Mouse (Mus musculus) intestine, embryonic 15.5 days (tissue): ENCODE results near the gene Rps2. TPM values are rescaled to one million over a fixed set of nuclear protein-coding genes. Genes with fewer than 3 reads are reported as not detected.

Experiments
- ATAC-seq: fragments of 200-750 bp; cut with Nextera tagmentation; 2 replicates; pipeline ENCODE4 v1.8.0; 2017; ENCODE audit warnings: moderate TSS enrichment, moderate library complexity
- H3K27ac ChIP-seq: fragments of 300-500 bp; sonication (generic); 2 replicates; pipeline ENCODE4 v1.5.1; 2015; ENCODE audit warnings: mild to moderate bottlenecking, inconsistent platforms
- H3K27me3 ChIP-seq: fragments of 300-500 bp; sonication (generic); replicated peaks from 2 replicates; pipeline ENCODE4 v1.6.1; 2015; ENCODE audit warnings: inconsistent platforms
- H3K36me3 ChIP-seq: fragments of 300-500 bp; sonication (generic); 2 replicates; pipeline ENCODE4 v1.6.1; 2015; ENCODE audit warnings: inconsistent platforms
- H3K4me1 ChIP-seq: fragments of 300-500 bp; sonication (generic); replicated peaks from 2 replicates; pipeline ENCODE4 v1.6.1; 2015; ENCODE audit warnings: inconsistent platforms
- H3K4me2 ChIP-seq: fragments of 300-500 bp; sonication (generic); replicated peaks from 2 replicates; pipeline ENCODE4 v1.6.1; 2015; ENCODE audit warnings: mild to moderate bottlenecking, inconsistent platforms
- H3K4me3 ChIP-seq: fragments of 300-500 bp; sonication (generic); replicated peaks from 2 replicates; pipeline ENCODE4 v1.5.1; 2015; ENCODE audit warnings: inconsistent platforms
- H3K9ac ChIP-seq: fragments of 300-500 bp; sonication (generic); 2 replicates; pipeline ENCODE4 v1.6.1; 2015; ENCODE audit warnings: inconsistent platforms
- H3K9me3 ChIP-seq: fragments of 300-500 bp; sonication (generic); 2 replicates; pipeline ENCODE4 v1.6.1; 2016; ENCODE audit warnings: inconsistent platforms
- WGBS: fragments of 180-500 bp; shearing (Covaris S2); methylation state at CpG from one replicate; pipeline ENCODE4 v1.1.7; 2015; 5-methylcytosine and 5-hydroxymethylcytosine counted together
- polyA plus RNA-seq: library from polyadenylated mRNA; unstranded; fragments of >200 nt; fragmentation: Nextera tagmentation; extraction: Ambion mirVana; gene quantifications from 2 replicates; pipeline ENCODE4 v1.2.1, GENCODE M21; 2015

The Rps2 gene
- polyA plus RNA-seq, 1 experiment from 2014 or later = 1,514 TPM

DNA sequence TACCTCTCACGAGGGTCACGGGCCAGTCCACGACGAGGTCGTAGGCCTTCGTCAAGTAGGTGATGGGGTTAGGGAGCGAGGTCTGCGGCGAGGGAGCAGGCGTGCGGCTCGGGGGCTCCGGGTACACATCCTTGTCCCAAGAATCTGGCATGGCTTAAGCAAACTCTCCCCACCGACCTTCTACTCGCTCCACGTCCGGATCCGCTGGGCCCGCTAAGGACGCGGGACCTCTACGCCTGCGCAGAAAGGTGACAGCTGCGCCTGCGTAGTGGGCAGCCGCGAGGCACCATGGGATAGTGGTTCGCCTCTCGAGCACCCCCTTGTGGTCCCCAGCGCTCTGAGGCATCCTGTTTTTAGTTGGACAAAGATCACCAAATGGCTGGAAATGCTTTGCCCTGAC, 6.3 kb downstream of the Rps2 start, which contains the start of gene Ndufb10:
Gene Ndufb10 (minus strand): TSS at position 295 of the 400 bp plus-strand sequence.
- WGBS = under 1% methylated on average over 30 of the region's 30 CpGs
- H3K27ac ChIP-seq = peak within 1 kb of the TSS; percentile 72
- peak; percentile 79 for ATAC-seq

DNA sequence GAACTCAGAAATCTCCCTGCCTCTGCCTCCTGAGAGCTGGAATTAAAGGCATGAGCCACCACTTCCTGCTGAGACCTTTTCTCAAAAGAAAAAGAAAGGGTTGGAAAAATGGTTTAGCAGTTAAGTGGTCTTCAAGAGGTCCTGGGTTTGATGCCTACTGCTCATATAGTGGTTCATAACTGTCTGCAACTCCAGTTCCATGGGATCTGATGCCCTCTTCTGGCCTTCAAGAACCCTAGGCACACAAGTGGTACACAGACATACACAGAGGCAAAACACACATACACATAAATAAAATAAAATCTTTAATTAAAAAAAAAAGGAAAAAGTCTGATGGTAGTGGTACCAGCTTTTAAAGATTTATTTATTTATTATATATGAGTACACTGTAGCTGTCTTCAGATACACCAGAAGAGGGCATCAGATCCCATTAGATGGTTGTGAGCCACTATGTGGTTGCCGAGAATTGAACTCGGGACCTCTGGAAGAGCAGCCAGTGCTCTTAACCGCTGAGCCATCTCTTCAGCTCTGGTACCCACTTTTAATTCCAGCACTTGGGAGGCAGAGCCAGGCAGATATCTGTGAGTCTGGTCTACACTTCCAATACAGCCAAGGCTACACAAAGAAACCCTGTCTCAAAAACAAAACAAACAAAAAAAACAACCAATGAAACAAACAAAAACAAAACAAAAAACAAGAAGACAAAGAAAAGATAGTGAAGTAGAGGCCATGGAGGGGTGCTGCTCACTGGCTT, 7.9 kb downstream of the Rps2 start:
- peaks cover 23% of the 10 kb centered on the region for H3K4me1 ChIP-seq
- no peak overlapping the region for H3K4me3 ChIP-seq
- no peak overlapping the region for H3K9ac ChIP-seq
- no peak overlapping the region for H3K4me2 ChIP-seq
- no peak for ATAC-seq
- H3K27ac ChIP-seq = no peak overlapping the region
- peaks cover 14% of the 10 kb centered on the region for H3K36me3 ChIP-seq
- no peaks in the 10 kb centered on the region for H3K9me3 ChIP-seq
- 74% methylated on average over 3 of the region's 3 CpGs for WGBS
- no peaks in the 10 kb centered on the region for H3K27me3 ChIP-seq

More for the DNA sequence above, 6.3 kb downstream of the Rps2 start, which contains the start of gene Ndufb10:
- H3K4me2 ChIP-seq = peak within 1 kb of the TSS; percentile 71
- peak within 1 kb of the TSS; percentile 80 for H3K9ac ChIP-seq
- no peaks in the 10 kb centered on the region for H3K9me3 ChIP-seq
- H3K4me1 ChIP-seq = peaks cover 23% of the 10 kb centered on the region
- peak within 1 kb of the TSS; percentile 61 for H3K4me3 ChIP-seq
- peaks cover 14% of the 10 kb centered on the region for H3K36me3 ChIP-seq
- no peaks in the 10 kb centered on the region for H3K27me3 ChIP-seq

DNA sequence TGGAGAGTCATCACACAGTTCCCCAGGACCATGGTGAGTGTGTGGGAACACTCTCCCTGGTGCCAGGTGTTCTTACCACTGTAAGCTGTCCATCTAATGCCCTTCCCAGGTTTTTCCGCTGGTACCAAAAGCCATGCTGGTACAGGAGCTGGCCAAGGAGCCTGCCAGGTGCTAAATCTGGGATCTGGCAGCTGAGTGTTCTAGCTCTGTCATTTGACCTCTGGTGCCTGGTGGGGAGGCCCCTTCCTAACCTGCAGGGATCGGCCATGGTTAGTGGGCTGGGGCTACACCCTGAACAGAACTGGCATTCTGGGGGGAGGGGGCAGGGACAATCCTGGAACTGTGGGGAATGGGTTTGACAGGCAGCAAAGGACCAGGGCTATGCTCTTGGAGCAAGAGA, 9.7 kb downstream of the Rps2 start, which contains the start of gene Rpl3l:
Gene Rpl3l (plus strand): TSS at position 203 of the 400 bp plus-strand sequence.
- ATAC-seq = no peak
- Histone ChIP-seq H3K27me3 (no peaks in the 10 kb centered on the region), H3K4me2 (no peak within 1 kb of the TSS), H3K4me3 (no peak within 1 kb of the TSS), H3K27ac (no peak within 1 kb of the TSS), H3K36me3 (no peaks in the 10 kb centered on the region; the same call in 1 of the 2 replicates), H3K4me1 (peaks cover 10% of the 10 kb centered on the region), H3K9me3 (no peaks in the 10 kb centered on the region), H3K9ac (no peak within 1 kb of the TSS)
- 64% methylated on average over 2 of the region's 2 CpGs for WGBS

DNA sequence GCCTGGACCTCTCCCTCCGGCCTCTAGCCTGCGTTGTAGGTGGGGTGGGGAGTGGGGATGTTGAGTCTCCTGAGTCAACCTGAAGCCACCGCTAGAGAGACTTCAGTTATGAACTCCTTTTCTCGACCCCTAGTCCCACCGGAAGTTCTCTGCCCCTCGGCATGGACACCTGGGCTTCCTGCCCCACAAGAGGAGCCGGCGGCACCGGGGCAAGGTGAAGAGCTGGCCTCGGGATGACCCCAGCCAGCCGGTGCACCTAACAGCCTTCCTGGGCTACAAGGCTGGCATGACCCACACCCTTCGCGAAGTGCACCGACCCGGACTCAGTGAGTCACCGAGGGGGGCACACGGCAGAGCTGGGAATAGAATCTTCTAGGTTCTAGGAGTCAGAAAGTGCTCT, 10.3 kb downstream of the Rps2 start:
- no peaks in the 10 kb centered on the region for H3K27me3 ChIP-seq
- 70% methylated on average over 17 of the region's 17 CpGs for WGBS
- no peak overlapping the region for H3K27ac ChIP-seq
- no peaks in the 10 kb centered on the region for H3K36me3 ChIP-seq
- no peak overlapping the region for H3K9ac ChIP-seq
- no peak for ATAC-seq
- H3K4me3 ChIP-seq = no peak overlapping the region
- H3K4me2 ChIP-seq = no peak overlapping the region
- 0 out of 2 replicates have a peak, but pooled peaks cover 4% of the 10 kb centered on the region for H3K4me1 ChIP-seq
- H3K9me3 ChIP-seq = no peaks in the 10 kb centered on the region

DNA sequence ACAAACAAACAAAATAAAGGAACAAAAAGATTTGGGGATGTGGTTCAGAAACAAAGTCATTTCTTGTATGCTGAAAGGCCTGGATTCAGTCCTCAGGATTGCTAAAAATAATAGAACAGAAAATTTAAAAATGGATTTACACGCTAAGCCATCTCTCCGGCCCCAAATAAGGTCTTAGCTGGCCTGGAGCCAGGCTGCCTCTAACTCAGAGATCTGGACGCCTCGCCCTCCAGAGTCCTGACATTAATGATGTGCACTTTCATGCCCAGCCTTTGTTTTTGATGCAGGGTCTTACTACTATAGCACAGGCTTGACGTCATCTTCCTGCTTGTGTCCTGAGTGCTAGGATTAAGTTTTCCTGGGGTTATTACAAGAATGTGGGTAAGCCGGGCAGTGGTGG, 11.2 kb downstream of the Rps2 start:
- H3K36me3 ChIP-seq = no peaks in the 10 kb centered on the region
- H3K4me1 ChIP-seq = no peaks in the 10 kb centered on the region
- no peaks in the 10 kb centered on the region for H3K27me3 ChIP-seq
- no peak overlapping the region for H3K9ac ChIP-seq
- no peak overlapping the region for H3K4me2 ChIP-seq
- H3K4me3 ChIP-seq = no peak overlapping the region
- 60% methylated on average over 6 of the region's 6 CpGs for WGBS
- ATAC-seq = no peak
- no peak overlapping the region for H3K27ac ChIP-seq
- H3K9me3 ChIP-seq = no peaks in the 10 kb centered on the region

DNA sequence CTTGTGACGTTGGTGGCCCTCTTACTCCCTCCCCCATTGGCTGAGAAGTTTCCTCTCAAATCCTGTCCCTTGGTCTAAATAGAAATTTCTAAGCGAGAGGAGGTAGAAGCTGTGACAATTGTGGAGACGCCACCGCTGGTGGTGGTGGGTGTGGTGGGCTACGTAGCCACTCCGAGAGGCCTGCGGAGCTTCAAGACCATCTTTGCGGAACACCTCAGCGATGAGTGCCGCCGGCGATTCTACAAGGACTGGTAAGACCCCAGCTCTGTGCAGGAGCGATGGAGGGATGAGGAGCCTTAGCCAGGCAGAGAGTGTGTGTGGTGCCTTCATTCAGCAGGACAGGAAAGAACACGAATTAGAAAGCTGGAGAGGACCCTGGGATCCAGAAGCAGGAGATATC, 12.9 kb downstream of the Rps2 start:
- H3K27me3 ChIP-seq = no peaks in the 10 kb centered on the region
- no peak overlapping the region for H3K9ac ChIP-seq
- no peaks in the 10 kb centered on the region for H3K36me3 ChIP-seq
- no peak overlapping the region for H3K4me2 ChIP-seq
- 83% methylated on average over 14 of the region's 14 CpGs for WGBS
- no peak overlapping the region for H3K27ac ChIP-seq
- no peak overlapping the region for H3K4me3 ChIP-seq
- no peak for ATAC-seq
- no peaks in the 10 kb centered on the region; the same call in 1 of the 2 replicates for H3K4me1 ChIP-seq
- no peaks in the 10 kb centered on the region for H3K9me3 ChIP-seq

DNA sequence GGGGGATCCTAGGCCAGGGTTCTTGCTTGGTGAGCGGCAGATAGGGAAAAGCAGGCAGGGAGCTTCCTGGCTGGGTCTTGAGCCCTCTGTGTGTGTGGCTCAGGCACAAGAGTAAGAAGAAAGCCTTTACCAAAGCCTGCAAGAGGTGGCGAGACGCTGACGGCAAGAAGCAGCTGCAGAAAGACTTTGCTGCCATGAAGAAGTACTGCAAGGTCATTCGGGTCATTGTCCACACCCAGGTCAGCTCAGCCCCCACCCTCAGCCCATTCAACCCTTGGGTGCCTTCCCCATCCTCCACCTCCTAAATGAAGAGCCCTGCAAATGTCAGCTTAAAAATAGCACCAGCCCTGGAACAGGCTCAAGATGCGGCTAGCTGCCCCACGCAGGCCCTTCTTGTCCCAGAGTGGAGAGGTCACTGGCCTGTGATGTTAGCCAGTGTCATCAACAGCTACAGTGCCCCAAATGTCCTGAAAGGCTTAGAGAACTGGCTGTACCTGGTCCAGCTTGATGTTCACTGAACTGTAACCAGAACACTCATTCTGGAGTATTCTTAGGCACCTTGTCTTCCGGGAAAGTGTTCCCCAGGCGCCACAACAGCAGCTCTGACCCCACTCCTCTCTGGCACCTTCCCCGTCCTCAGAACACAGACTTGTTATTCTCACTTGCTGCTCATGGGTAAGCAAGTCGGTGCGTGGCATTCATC, 14.5 kb downstream of the Rps2 start:
- no peaks in the 10 kb centered on the region for H3K9me3 ChIP-seq
- ATAC-seq = no peak
- no peak overlapping the region for H3K4me2 ChIP-seq
- H3K36me3 ChIP-seq = no peaks in the 10 kb centered on the region
- H3K27me3 ChIP-seq = no peaks in the 10 kb centered on the region
- H3K4me3 ChIP-seq = no peak overlapping the region
- peaks cover 5% of the 10 kb centered on the region for H3K4me1 ChIP-seq
- no peak overlapping the region for H3K27ac ChIP-seq
- 82% methylated on average over 12 of the region's 12 CpGs for WGBS
- H3K9ac ChIP-seq = no peak overlapping the region

DNA sequence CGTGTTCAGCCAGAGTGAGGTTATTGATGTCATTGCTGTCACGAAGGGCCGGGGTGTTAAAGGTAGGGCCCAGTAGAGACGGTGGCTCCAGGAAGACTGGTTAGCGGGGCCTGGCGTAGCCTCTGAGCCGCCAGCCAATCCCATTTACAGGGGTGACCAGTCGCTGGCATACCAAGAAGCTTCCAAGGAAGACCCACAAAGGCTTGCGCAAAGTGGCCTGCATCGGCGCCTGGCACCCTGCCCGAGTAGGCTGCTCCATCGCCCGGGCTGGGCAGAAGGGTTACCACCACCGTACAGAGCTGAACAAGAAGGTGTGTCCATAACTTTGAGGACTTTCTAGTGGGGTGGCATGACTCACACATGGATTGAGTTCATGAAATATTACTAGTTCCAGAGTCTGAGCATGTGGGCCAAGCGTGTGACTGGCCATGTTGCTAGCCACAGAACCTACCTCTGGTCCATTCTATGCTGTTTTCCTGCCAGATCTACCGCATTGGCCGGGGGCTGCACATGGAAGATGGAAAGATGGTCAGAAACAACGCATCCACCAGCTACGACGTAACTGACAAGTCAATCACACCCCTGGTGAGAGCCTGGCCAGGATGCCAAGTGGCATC, 15.6 kb downstream of the Rps2 start:
- Histone ChIP-seq H3K27me3 (no peaks in the 10 kb centered on the region), H3K4me2 (no peak overlapping the region), H3K9me3 (no peaks in the 10 kb centered on the region), H3K36me3 (no peaks in the 10 kb centered on the region), H3K27ac (no peak overlapping the region), H3K9ac (no peak overlapping the region), H3K4me3 (no peak overlapping the region), H3K4me1 (peaks cover 14% of the 10 kb centered on the region)
- ATAC-seq = no peak
- 87% methylated on average over 21 of the region's 21 CpGs for WGBS

DNA sequence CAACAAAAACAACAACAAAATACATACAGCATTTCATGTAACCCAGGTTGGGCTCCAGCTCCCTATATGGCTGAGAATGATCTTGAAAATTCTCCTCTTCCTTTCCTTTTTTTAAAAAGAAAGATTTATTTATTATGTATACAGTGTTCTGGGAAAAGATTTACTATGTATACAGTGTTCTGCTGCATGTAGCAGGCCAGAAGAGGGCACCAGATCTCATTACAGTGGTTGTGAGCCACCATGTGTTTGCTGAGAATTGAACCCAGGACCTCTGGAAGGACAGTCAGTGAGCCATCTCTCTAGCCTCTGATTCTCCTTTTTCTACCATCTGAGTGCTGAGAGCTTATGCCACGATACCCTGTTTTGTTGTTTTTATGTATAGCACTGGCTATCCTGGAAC, 16.6 kb downstream of the Rps2 start:
- no peak for ATAC-seq
- H3K36me3 ChIP-seq = no peaks in the 10 kb centered on the region
- no peak overlapping the region for H3K27ac ChIP-seq
- 82% methylated on average over 1 of the region's 1 CpGs for whole genome bisulfite sequencing
- H3K4me3 ChIP-seq = no peak overlapping the region
- H3K4me1 ChIP-seq = peaks cover 14% of the 10 kb centered on the region
- no peak overlapping the region for H3K4me2 ChIP-seq
- no peaks in the 10 kb centered on the region for H3K27me3 ChIP-seq
- H3K9ac ChIP-seq = no peak overlapping the region
- H3K9me3 ChIP-seq = no peaks in the 10 kb centered on the region

DNA sequence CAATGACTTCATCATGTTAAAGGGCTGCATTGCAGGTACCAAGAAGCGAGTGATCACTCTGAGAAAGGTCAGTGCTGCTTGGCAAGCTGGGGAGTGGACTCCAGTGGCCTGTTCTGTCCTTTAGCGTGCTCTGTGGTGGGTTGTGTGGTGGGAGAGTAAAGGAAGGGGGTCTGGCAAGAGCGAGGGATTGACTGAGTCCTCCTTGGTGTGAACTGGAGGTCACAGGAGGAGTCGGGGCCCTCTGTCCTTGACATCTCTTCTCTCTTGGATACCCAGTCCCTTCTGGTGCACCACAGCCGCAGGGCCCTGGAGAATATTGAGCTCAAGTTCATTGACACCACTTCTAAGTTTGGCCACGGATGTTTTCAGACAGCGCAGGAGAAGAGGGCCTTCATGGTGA, 17.5 kb downstream of the Rps2 start:
- Histone ChIP-seq H3K27ac (peak overlapping the region; percentile 54; the same call in 1 of the 2 replicates), H3K27me3 (no peaks in the 10 kb centered on the region), H3K36me3 (no peaks in the 10 kb centered on the region), H3K9me3 (no peaks in the 10 kb centered on the region), H3K9ac (no peak overlapping the region), H3K4me1 (peaks cover 14% of the 10 kb centered on the region), H3K4me3 (no peak overlapping the region), H3K4me2 (peak overlapping the region; percentile 61)
- ATAC-seq = no peak
- WGBS = 82% methylated on average over 7 of the region's 7 CpGs

DNA sequence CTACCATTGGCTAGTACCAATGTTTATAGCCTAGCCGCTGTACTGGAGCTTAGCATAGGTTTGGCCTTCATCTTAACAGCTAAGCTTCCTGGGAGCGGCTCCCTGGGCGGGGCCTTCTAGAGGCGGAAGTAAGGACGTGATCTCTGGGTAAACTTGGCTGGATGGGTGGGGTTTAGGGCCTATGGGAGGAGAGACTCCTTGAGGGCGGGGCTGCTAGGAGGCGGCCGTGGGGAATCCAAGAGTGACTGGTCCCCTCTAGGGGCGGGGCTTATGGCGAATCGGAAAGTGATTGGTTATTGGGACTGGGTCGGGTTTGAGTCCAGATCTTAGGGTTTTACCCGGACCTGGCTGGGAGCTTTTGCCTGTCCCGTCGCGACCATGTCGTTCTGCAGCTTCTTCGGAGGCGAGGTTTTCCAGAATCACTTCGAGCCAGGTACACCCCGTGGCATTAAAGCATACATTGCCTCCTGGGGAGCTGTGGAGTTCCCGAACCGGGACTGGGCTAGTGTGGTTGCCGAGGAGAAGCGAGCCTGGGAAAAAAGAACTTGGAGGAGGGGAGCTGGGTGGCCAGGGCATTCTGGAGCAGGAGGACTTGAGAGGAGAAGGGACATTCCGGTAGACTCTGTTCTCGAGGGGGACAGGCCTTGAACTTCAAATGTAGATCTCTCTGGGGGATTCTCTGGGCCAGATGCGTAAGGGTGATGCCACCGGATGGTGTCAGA, 18.6 kb downstream of the Rps2 start, which contains the start of gene Msrb1:
Gene Msrb1 (plus strand): TSS at position 313 of the 722 bp plus-strand sequence.
- Histone ChIP-seq H3K27me3 (no peaks in the 10 kb centered on the region), H3K9ac (peak within 1 kb of the TSS; percentile 67), H3K9me3 (no peaks in the 10 kb centered on the region), H3K4me3 (peak within 1 kb of the TSS; percentile 66), H3K27ac (peak within 1 kb of the TSS; percentile 66), H3K4me1 (peaks cover 14% of the 10 kb centered on the region), H3K4me2 (peak within 1 kb of the TSS; percentile 88), H3K36me3 (no peaks in the 10 kb centered on the region)
- under 1% methylated on average over 29 of the region's 29 CpGs for WGBS
- peak; percentile 98 for ATAC-seq
